Mouse (Mus musculus) brain, embryonic 14.5 days (tissue): Measurements from ENCODE around the gene Add3. TPM values are rescaled to one million over a fixed set of nuclear protein-coding genes. Genes with fewer than 3 reads are reported as not detected.

ENCODE experiments used
- DNase-seq: peaks from one replicate; pipeline ENCODE4 v3.0.0-alpha.2; 2011; ENCODE audit warnings: low read depth
- CTCF ChIP-seq: fragments of 200-500 bp; IDR thresholded peaks from 2 replicates; pipeline ENCODE4 v1.5.1; 2012; ENCODE audit warnings: inconsistent platforms, mild to moderate bottlenecking, moderate library complexity, borderline replicate concordance; ENCODE audit not compliant: insufficient read depth, insufficient read length; ENCODE audit errors: extremely low read depth
- POLR2A ChIP-seq: fragments of 200-500 bp; IDR thresholded peaks from 2 replicates; pipeline ENCODE4 v1.6.1; 2012; ENCODE audit warnings: mild to moderate bottlenecking, inconsistent platforms, borderline replicate concordance; ENCODE audit not compliant: poor library complexity, insufficient read depth, insufficient read length, severe bottlenecking; ENCODE audit errors: extremely low read depth
- polyA plus RNA-seq: library from polyadenylated mRNA; depleted of rRNA; stranded (reverse); fragments of >200 nt; gene quantifications from 2 replicates; pipeline ENCODE4 v1.2.3, GENCODE M21; 2012

Add3 gene
- polyA plus RNA-seq, 1 experiment = 22.8 TPM

- peak; percentile 37 for DNase-seq
- no peak for TF ChIP-seq POLR2A
- TF ChIP-seq CTCF = no peak
Observed at GRCm38 (mm10) chr19:53141251-53142072, 1.2 kb downstream of the Add3 start.

DNA sequence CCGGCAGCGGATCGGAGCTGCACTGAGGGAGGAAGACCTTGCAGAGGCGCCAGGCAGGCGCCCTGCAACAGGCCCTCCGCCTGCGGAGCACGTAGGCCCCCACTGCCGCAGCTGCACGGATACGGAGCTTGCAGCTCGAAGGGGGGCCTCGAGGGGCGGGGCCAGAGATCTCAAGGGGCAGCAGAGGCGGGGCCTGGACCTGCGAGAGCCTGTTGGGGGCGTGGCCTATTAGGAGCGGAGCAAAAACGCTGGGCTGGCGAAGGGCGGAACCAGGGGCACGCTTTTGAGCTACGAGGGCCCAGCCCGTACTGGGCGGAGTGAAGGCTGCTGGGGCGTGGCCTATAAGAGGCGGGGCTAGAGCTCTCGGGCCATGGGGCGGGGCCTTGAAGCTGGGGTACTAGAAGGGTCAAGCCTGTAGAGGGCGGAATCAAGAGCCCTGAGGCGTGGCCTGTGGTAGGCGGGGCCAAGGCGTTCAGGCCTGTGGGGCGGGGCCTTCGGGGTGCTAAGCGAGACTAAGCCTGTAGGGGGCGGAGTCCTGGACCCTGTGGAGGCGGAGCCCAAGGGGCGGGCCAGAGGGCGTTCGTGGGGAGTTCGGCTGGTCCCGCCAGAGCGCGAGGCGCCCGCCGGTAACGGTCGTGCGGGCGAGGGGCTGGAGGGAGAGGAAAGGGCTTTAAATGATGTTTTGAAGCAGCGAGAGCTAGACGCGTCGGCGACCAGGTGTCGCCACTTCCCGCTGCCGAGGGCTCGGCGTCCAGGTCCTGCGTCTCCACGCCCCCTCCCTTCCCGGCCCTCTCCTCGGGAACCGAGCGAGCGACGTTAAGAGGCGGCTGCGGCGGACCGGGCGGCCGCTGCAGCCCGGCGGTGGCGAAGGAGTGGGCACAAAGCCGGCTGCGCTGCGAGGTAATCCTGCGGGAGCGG lies 2.2 kb downstream of the Add3 start:
- peak; percentile 99 for DNase-seq
- TF ChIP-seq POLR2A (peak; percentile 95), CTCF (peak; percentile 69)

DNA sequence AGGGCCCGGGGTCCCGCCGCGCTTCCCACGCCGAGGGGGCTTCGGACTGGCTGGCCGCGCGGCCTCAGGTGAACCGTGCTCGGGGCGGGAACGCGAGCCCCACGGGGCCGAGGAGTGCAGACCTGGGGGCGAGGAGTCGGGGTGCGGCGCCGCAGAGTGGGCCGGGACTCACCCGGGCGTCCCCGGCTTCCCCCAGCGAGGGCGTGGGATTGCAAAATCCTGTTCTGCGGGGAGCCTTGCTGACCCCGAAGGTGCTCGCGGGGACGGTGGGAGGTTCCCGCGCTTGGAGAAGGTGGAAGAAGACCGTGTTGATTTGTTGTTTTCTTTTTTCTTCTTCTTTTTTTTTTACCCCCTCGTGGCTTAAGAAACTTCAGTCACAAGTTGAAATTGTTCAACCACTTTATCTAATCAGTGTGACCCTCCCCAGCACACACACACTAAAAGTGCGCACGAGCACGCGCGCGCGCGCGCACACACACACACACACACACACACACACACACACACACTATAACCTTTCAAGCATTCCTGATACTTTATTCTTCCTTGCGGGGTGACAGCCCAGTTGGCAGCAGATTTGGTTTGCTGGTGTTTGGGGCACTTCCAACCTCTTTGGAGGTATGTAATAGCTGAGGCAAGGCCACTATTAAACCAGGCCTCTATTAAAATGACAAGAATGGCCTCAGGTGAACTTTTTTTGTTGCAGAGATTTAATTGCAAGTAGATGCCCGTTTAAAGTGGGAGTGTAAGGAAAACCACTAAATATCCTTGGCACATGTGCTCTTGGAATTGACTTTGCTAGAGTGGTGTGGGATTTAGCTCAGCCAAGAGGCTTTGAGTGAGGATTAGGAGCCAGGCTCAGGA lies 3.1 kb downstream of the Add3 start:
- DNase-seq = peak; percentile 73
- TF ChIP-seq CTCF (no peak), POLR2A (no peak)

DNA sequence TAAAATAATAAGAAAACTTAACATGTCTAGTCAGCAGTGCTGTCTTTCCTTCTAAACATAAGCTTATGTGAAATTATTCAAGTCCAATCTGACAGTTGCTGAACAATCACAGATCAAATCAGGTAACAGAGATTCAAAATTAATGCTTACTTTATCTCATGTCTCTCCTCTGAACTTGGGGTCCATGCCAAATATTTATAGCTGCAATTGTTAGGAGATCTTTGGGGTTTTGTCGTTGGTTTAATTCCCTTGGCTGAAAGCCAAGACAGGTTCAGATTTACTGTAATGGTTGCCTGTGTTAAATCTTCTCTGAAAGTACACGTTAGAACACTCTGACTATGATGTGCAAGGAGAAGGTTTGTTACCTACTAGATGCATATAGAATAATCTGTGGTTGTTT lies 4.8 kb downstream of the Add3 start:
- TF ChIP-seq POLR2A (no peak), CTCF (no peak)
- DNase-seq = no peak

DNA sequence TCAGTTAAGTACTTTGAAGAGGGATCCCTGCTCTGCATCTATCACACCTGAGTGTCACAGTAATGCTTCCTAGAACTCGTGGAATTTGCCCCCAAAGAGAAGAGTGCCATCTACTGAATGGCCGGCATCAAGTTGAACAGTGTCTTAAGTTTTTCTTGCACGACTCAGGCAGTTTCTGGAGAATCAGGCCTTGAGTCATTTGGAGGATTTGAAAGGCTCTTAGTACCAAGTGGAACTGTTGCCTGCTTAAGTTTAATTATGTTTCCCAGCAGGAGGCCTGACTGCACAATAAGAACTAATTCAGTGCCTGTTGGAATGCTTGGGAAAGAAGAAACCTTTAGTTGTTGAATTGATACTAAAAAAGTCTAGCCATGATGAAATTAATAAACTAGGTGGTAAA lies 9.1 kb downstream of the Add3 start:
- peak; percentile 58 for DNase-seq

GRCm38 (mm10) chr19:53152451-53152850 lies 12.2 kb downstream of the Add3 start:
- TF ChIP-seq CTCF (no peak), POLR2A (no peak)
- no peak for DNase-seq

More for the DNA sequence above, 9.1 kb downstream of the Add3 start:
- TF ChIP-seq CTCF = no peak

DNA sequence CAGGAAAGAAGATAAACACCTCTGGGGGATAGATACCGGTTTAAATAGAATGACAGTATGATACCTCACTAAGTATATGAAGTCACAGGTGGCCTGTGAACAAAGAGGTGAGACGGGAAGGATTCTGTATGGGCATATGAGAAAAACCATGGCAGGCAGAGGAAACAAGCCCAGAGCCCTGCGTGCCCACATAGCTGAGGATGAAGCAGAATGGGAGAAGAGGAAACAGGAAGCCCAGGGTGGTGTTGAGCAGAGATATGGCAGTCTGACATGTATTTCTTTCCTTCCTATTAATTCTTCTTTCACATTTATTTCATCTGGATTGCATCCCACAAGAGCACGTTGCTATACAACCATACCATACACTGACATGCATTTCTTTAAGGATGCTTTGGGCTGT lies 12.9 kb downstream of the Add3 start:
- DNase-seq = no peak
- TF ChIP-seq POLR2A = no peak
- no peak for TF ChIP-seq CTCF

DNA sequence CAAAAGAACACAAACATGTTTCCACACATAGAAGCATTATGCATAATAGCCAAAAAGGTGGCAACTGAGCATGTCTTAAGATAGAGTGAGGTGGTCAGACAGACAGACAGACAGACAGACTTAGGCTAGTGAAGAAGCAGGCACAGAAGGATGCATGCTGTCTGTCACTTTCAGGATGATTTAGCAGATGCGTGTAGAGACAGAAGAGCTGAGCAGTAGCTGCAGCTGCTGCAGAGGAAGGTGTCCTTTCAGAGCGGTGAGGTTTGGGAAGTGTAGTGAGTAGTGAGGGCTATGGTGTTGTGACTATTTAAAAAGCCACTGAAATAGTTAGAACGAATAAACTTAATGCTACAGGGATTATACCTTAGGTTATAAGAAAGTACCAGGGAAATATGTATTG lies 13.9 kb downstream of the Add3 start:
- TF ChIP-seq POLR2A = no peak
- no peak for TF ChIP-seq CTCF
- no peak for DNase-seq

DNA sequence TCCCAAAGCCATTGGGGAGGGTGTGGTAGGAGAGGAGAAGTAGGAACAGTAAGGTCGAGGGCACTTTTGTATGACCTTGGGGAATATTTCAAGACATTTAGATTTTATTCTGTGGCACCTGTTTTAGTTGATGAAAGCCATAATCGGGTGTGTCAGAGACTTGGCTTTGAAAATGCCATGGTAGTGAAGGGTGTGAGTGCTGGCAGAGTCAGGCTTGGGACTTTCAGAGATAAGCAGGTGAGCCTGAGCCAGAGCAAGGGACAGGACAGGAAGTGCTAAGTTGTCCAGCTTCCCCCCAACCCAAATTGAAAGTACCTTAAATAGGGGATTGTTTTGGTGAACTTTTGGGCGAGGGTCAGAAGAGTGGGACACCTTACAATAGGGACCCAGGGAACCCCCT lies 16.1 kb downstream of the Add3 start:
- TF ChIP-seq CTCF = no peak
- TF ChIP-seq POLR2A = no peak
- no peak for DNase-seq

DNA sequence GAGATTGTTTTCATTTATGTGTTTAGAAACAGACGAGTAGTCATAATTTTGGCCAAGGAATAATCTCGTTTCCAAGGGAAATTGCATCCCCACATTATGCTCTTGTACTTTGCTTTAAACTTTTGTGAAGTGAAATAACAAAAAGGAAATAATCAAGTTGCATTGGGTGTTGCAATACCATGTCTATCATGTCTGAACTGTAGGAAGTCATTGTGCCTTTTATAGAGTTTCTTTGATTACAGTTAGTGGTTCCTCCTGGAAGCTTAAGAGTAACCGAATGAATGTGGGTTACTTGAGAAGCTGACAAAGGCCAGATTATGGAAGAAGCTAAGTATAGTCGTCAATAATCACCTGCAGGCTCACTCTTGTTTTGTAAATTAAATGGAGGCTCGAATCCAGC lies 16.9 kb downstream of the Add3 start:
- TF ChIP-seq CTCF (no peak), POLR2A (no peak)
- no peak for DNase-seq

GRCm38 (mm10) chr19:53159351-53159750 lies 19.1 kb downstream of the Add3 start:
- TF ChIP-seq POLR2A (no peak), CTCF (no peak)
- DNase-seq = no peak
